Mouse (Mus musculus) kidney, adult 8-10 months (tissue): Measurements from ENCODE around the gene Use1.

Experiments
- DNase-seq, 2 experiments: peaks; one replicate each; pipeline ENCODE4 v3.0.0; 2022

The Use1 gene

GRCm38 (mm10) chr8:71379008-71379407 lies 12.4 kb downstream of the Use1 start:
- no peak for DNase-seq

DNA sequence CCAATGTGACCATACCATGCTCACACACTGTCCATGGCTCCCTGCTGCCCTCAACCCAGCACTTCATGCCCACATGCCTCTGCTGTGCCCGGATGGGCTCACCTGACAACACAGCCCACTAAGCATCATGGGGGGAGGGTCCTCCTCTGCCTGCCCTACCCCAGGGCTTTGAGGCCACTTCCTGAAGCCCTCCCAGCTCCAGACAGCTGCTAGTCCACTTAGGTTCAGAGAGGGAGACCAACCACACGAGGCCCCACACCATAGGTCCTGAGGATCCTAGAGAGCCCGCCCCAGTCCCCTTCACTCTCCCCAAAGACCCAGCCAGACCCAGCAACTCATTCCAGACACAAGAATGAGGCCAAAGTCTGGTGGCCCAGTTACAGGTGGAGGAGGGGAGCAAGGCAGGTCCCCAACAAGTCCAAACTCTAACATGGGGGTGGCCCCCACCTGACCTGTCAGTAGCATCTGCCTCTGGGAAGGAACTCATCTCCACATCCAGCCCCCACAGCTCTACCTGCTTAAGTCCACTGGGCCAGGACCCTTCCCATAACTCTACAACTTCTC lies 12.9 kb downstream of the Use1 start:
- DNase-seq, result peak in 1 of 2 experiments; percentile 53

GRCm38 (mm10) chr8:71380178-71381171 lies 13.8 kb downstream of the Use1 start:
- DNase-seq, result peak in 1 of 2 experiments; percentile 40

DNA sequence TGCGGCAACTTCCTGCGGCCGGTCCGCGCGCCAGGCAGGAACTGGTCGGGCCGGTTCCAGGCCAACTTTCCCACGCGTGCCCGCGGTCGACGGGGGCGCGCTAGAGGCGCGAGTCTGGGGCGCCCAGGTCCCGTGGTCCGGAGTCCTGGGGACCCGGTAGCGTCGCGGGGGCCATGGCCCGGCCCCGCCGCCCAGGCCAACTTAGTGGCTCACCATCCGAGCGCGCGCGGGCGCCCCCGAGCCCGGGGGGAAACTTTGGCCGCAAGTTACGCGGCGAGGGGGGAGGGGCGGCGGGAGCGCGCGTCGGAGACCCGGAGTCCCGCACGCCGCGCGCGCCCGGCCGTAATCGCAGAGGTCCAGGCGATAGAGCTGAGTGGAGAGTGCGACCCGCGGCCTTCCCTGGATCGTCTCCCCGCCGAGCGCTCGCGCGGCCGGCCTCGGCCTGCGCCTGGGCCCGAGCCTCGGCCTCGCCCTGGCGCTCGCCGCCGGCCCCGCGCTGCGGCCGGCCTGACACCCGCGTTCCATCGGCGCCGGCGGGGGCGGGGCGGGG lies 14.8 kb downstream of the Use1 start, which contains the start of gene Nr2f6:
Gene Nr2f6, minus strand, starts transcription at position 540 of the 550 bp plus-strand sequence.
- DNase-seq, result peak in 1 of 2 experiments; percentile 66

- DNase-seq, result peak; percentile 89 to 93
Measured at GRCm38 (mm10) chr8:71381971-71382961, 15.6 kb downstream of the Use1 start.

DNA sequence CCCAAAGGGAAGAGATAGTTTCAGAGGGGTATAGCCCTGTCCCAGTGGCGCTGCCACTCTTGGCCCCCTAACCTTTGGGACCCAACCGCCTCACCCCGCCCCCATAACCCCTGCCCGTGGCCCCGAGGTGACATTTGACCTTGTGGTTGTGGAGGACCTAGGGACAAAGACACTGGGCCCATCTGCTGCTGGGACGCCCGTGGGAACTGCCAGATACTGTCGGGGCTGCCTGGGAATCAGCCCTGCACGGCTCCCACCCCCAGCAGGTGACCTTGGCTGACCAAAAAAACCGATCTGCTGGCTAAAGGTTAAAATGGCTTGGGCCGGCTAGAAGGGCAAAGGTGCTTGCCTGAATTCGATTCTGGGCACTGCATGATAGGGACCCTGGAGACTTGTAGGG lies 16.7 kb downstream of the Use1 start:
- DNase-seq, result peak in 1 of 2 experiments; percentile 52

DNA sequence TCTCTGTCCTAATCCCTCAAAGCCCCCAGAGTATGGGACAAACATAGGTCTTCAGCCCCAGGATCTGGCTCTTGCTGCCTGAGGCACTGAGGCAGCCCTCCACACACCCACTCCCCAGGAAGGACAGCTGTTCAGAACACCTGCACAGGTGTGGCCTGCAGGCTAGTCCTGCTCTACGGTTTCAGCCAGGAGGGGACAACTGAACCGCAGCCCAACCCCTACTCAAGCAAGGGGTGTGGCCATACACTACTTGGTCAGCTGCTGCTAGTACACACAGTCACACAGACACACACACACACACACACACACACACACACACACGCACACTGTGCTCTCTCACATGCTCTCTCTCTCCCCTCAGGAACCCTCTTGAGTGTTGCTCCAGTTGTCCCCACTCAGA lies 17.2 kb downstream of the Use1 start:
- DNase-seq, result no peak

GRCm38 (mm10) chr8:71385212-71385835 lies 18.7 kb downstream of the Use1 start:
- peak in 1 of 2 experiments; percentile 44 for DNase-seq

DNA sequence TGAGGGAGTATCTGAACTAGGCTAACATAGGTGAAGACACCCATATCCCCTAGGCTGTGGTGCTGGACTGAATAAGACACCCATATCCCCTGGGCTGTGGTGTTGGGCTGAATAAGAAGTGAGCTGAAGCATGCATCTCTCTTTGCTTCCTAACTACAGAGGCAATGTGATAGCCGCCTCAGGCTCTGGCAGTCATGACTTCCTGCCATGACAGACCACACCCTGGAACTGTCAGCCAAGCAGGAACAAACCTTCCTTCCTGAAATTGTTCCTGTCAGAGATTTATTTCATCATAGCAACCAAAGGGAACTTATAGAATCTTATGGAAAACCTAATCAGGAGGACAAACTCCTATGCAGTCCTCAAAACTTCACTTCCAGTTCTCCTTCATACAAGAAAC lies 21.6 kb downstream of the Use1 start:
- no peak for DNase-seq

DNA sequence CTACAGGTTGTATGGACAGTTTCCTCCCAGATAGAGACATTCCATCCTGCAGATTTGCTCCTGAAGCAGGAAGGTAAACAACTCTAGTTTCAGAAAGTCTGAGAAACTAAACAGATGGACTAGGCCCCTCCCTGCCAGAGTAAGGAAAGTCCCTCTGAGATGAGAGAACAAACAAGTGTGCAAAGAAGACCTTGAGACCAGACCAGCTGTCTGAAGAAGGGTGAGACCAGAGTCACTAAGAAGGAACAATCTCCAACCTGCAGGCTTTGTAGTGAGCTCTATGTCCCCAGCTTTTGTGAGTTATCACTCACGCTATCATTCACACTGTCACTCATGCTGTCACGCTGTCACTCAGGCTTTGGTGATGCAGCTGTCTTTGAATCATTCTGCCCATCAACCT lies 25.0 kb downstream of the Use1 start:
- no peak for DNase-seq

GRCm38 (mm10) chr8:71392391-71392790 lies 25.7 kb downstream of the Use1 start:
- no peak for DNase-seq

DNA sequence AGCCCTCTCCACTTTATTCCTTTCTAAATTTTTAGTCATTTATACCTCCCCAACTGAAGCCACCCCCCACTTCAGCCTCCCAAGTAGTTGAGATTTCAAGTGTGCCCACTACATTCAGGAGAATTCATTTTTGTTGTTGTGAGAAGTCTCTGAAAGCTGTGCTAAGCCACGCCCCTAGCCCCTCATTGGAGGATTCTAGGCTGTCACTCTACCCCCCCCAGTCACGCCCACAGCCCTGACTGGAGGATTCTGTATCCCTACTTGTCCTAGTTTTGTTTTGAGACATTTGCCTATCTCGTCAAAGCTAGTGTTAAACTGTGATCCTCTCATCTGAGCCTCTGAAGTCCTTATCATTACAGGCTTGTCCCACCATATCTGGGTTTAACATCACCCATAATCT lies 26.2 kb downstream of the Use1 start:
- peak in 1 of 2 experiments; percentile 27 for DNase-seq

GRCm38 (mm10) chr8:71394481-71394880 lies 27.8 kb downstream of the Use1 start:
- DNase-seq, result no peak

GRCm38 (mm10) chr8:71395071-71395470 lies 28.4 kb downstream of the Use1 start:
- DNase-seq, result peak in 1 of 2 experiments; percentile 5

DNA sequence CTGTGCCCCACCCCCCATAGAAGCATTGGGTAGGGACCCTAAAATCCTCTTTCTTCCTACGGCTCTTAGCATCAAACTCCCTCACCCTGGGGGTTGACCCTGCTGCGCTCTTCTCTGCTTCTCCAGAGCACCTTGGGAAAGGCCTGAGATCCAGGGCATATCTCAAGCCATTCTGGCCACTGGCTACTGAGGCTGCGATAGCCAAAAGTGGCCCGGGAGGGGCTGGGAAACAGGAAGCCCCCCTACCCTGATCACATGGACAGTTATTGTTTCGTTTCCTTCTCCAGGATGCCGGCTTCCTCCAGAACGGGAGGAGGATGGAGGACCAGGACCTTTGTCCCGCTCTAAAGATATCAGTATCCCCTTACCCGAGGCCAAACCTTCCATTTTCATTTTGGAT lies 29.0 kb downstream of the Use1 start, which contains the start of gene Ushbp1:
Gene Ushbp1, minus strand, starts transcription at position 174 of the 400 bp plus-strand sequence.
- DNase-seq, result peak in 1 of 2 experiments; percentile 53

GRCm38 (mm10) chr8:71396639-71397305 lies 30.1 kb downstream of the Use1 start, which contains the start of gene Babam1:
Gene Babam1 (plus strand): TSS chr8:71396861.
- DNase-seq, result peak; percentile 96 to 98

DNA sequence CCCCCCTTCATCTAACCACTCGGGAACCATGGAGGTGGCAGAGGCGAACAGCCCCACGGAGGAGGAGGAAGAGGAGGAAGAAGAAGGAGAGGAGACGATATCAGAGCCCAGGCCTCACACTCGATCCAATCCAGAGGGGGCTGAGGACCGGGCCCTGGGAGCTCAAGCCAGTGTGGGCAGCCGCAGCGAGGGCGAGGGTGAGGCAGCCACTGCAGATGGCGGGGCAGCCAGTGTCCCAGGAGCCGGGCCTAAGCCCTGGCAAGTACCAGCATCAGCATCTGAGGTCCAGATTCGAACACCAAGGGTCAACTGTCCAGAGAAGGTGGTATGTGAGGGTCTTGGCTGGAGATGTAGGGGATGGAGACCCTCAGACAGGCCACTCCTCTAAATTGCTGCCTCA lies 31.1 kb downstream of the Use1 start:
- no peak for DNase-seq

GRCm38 (mm10) chr8:71400826-71401225 lies 34.2 kb downstream of the Use1 start:
- no peak for DNase-seq

- DNase-seq, result no peak
Measured at GRCm38 (mm10) chr8:71401454-71401853, 34.8 kb downstream of the Use1 start.

DNA sequence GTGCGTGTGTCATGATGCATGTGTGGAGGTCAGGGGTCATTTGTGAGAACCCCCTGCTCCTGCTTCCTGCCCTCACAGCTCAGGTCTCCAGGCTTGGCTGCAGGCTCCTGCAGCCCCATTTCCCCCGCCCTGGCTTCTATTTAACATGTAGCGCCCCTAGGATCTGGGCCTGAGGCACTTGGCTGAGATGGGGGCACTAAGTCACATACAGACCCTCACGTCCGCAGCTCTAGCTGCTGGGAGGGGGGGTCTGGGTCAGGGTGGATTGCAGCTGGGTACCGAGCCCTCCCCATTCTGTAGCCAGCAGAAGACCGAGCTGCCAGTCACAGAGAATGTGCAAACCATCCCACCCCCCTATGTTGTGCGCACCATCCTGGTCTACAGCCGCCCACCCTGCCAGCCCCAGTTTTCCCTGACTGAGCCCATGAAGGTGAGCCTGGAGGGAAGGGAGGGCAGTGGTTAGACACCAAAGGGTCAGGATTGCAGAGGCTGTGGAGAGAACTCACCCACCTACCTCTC lies 35.9 kb downstream of the Use1 start:
- no peak for DNase-seq
